In genomic region chr6:58837917-58838316, GRCm38 (mm10) we compare ENCODE assay signal across 11 mouse cellular contexts. TPM values are rescaled to one million over a fixed set of nuclear protein-coding genes. Genes with fewer than 3 reads are reported as not detected.
DNase-seq lines count a peak whose midpoint lies in the region; ATAC-seq and TF ChIP-seq lines count a peak whose summit lies in the region.
"Had no signal": no experiment of that assay in that cellular context is flagged by ENCODE, and none has a peak within 500 bp of the region (broad histone marks: within the 10 kb centered on the region; RNA-seq: fewer than 3 reads in every experiment).

No protein-coding gene starts in this region.

- no peak overlapping the region for H3K9ac ChIP-seq in forebrain, embryonic 14.5 days (ENCODE audit: low read length)
- no peak overlapping the region for H3K9ac ChIP-seq in hindbrain, postnatal 0 days (replicated peaks; ENCODE audit: low read length)
- H3K9ac ChIP-seq in neural tube, embryonic 15.5 days (replicated peaks) = no peak overlapping the region
- H3K9ac ChIP-seq: lung, embryonic 14.5 days had no signal

- peak; percentile 80 for ATAC-seq in forebrain, embryonic 14.5 days
- ATAC-seq in hindbrain, postnatal 0 days = peak; percentile 72
- peak; percentile 28; the same call in 1 of the 2 replicates for ATAC-seq in neural tube, embryonic 15.5 days (ENCODE audit: low FRiP score)
- ATAC-seq: activated CD4-positive, CD25-positive, alpha-beta regulatory T cell, adult 4 months had no signal

- WGBS in forebrain, embryonic 14.5 days = 0% methylated on average over 1 of the region's 1 CpGs
- WGBS in hindbrain, postnatal 0 days = 14% methylated on average over 1 of the region's 1 CpGs
- WGBS in neural tube, embryonic 15.5 days = 10% methylated on average over 1 of the region's 1 CpGs

- H3K4me1 ChIP-seq in forebrain, embryonic 14.5 days (ENCODE audit: control insufficient read depth, insufficient read depth, low read length) = peaks cover 8% of the 10 kb centered on the region
- H3K4me1 ChIP-seq in hindbrain, postnatal 0 days (ENCODE audit: insufficient read depth, low read length) = peaks cover 17% of the 10 kb centered on the region; the same call in 1 of the 2 replicates
- peaks cover 11% of the 10 kb centered on the region for H3K4me1 ChIP-seq in neural tube, embryonic 15.5 days

- H3K4me3 ChIP-seq in forebrain, embryonic 14.5 days (ENCODE audit: low read depth, low read length) = no peak overlapping the region
- no peak overlapping the region for H3K4me3 ChIP-seq in hindbrain, postnatal 0 days (ENCODE audit: low read length)
- no peak overlapping the region for H3K4me3 ChIP-seq in neural tube, embryonic 15.5 days (replicated peaks)
- H3K4me3 ChIP-seq: limb, embryonic 10.5 days; myocyte had no signal

- TF ChIP-seq CTCF in hindbrain, postnatal 0 days (IDR thresholded peaks at IDR 0.05; ENCODE audit: low read depth) = no peak

- no peaks in the 10 kb centered on the region for H3K36me3 ChIP-seq in forebrain, embryonic 14.5 days (ENCODE audit: control insufficient read depth, insufficient read depth, low read length)
- H3K36me3 ChIP-seq in hindbrain, postnatal 0 days (ENCODE audit: insufficient read depth, low read length) = no peaks in the 10 kb centered on the region
- no peaks in the 10 kb centered on the region for H3K36me3 ChIP-seq in neural tube, embryonic 15.5 days
- H3K36me3 ChIP-seq: limb, embryonic 10.5 days had no signal

- H3K27ac ChIP-seq in forebrain, embryonic 14.5 days (ENCODE audit: low read depth, low read length) = peak overlapping the region; percentile 45
- peak overlapping the region; percentile 54 for H3K27ac ChIP-seq in hindbrain, postnatal 0 days
- H3K27ac ChIP-seq in neural tube, embryonic 15.5 days (replicated peaks) = peak overlapping the region; percentile 48; the same call in 1 of the 2 replicates
- H3K27ac ChIP-seq: limb, embryonic 10.5 days had no signal

- no peak overlapping the region for H3K4me2 ChIP-seq in forebrain, embryonic 14.5 days (ENCODE audit: low read length)
- no peak overlapping the region for H3K4me2 ChIP-seq in hindbrain, postnatal 0 days (ENCODE audit: low read depth, low read length)
- H3K4me2 ChIP-seq in neural tube, embryonic 15.5 days = no peak overlapping the region
- H3K4me2 ChIP-seq: lung, embryonic 14.5 days had no signal

- H3K9me3 ChIP-seq in forebrain, embryonic 14.5 days (replicated peaks; ENCODE audit: control insufficient read depth, low read length) = no peaks in the 10 kb centered on the region
- H3K9me3 ChIP-seq in hindbrain, postnatal 0 days (ENCODE audit: low read length) = no peaks in the 10 kb centered on the region
- no peaks in the 10 kb centered on the region for H3K9me3 ChIP-seq in neural tube, embryonic 15.5 days (replicated peaks)
- H3K9me3 ChIP-seq: limb, embryonic 10.5 days had no signal

- peak; percentile 75 for DNase-seq in layer of hippocampus, adult 9-11 months
- no peak for DNase-seq in layer of hippocampus, adult 11-12 months (ENCODE audit: low spot score)
- DNase-seq in forebrain, embryonic 14.5 days (ENCODE audit: low spot score) = peak; percentile 85
- peak; percentile 58 for DNase-seq in hindbrain, postnatal 0 days (ENCODE audit: low spot score)
- DNase-seq in lung, adult 18-20 months = no peak
- no peak for DNase-seq in kidney, postnatal 25 days
- DNase-seq: lung, embryonic 14.5 days had no signal

- no peaks in the 10 kb centered on the region for H3K27me3 ChIP-seq in forebrain, embryonic 14.5 days (replicated peaks; ENCODE audit: control insufficient read depth, insufficient read depth, low read length)
- H3K27me3 ChIP-seq in hindbrain, postnatal 0 days (ENCODE audit: insufficient read depth, low read length) = no peaks in the 10 kb centered on the region
- no peaks in the 10 kb centered on the region for H3K27me3 ChIP-seq in neural tube, embryonic 15.5 days (replicated peaks)

RNA-seq across cellular contexts. Expression of gene Herc3, which starts 6.7 kb away (rescaled TPM):
- polyA plus RNA-seq in forebrain, embryonic 14.5 days (2014; fragmentation: Nextera tagmentation; extraction: Ambion mirVana) = 21.2 and 26.7 TPM in 2 replicates
- 105 and 140 TPM in 2 replicates for total RNA-seq in hindbrain, postnatal 0 days (2014; rRNA removed)
- 35.1 and 36.8 TPM in 2 replicates for polyA plus RNA-seq in hindbrain, postnatal 0 days (2015; fragmentation: Nextera tagmentation; extraction: Ambion mirVana)
- polyA plus RNA-seq in neural tube, embryonic 15.5 days (2015; fragmentation: Nextera tagmentation; extraction: Ambion mirVana) = 29.2 and 38.0 TPM in 2 replicates

Comparison
In these comparisons a context has a peak if more than half of its experiments do, and no peak if none do; other contexts are left out.
1. DNase-seq: peak in layer of hippocampus, adult 9-11 months (single experiment), forebrain, embryonic 14.5 days (single experiment) and hindbrain, postnatal 0 days (single experiment); none in layer of hippocampus, adult 11-12 months (single experiment), lung, adult 18-20 months (0 of 2) and kidney, postnatal 25 days (0 of 2).
2. ATAC-seq: peak in every context shown above with its lines; median percentile 80 in forebrain, embryonic 14.5 days; 72 in hindbrain, postnatal 0 days; 28 in neural tube, embryonic 15.5 days.
3. Peak in every context shown above with its lines, with median percentiles within 50 percentile points of each other: H3K27ac ChIP-seq.